Mouse (Mus musculus): Measurements from ENCODE around the gene C8g. TPM values are rescaled to one million over a fixed set of nuclear protein-coding genes. Genes with fewer than 3 reads are reported as not detected.
A peak's percentile ranks its signal among the peaks of the same experiment; 100 is the strongest.

C8g gene
- polyA plus RNA-seq, 1 experiment from 2014 or later = 3.9 TPM

DNA sequence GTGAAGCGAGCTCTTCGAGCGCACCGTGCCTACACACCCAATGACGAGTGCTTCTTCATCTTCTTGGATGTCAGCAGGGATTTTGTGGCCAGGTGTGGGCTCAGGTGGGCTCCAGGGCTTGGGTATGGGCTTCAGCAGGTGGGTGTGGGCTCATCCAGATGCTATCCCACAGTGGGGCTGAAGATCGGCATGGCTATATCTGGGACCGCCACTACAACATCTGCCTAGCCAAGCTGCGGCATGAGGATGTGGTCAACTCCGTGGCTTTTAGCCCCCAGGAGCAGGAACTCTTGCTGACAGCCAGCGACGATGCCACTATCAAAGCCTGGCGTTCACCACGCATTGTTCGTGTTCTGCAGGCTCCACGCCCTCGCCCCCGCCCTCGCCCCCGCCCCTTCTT is 3.0 kb upstream of the C8g start:
- H3K9me3 ChIP-seq (replicated peaks; ENCODE audit: control insufficient read depth, low read length) = no peaks in the 10 kb centered on the region
- no peak overlapping the region for H3K9ac ChIP-seq (ENCODE audit: low read length)
- no peaks in the 10 kb centered on the region for H3K27me3 ChIP-seq (ENCODE audit: control insufficient read depth, insufficient read depth, low read length)
- no peak overlapping the region for H3K27ac ChIP-seq (ENCODE audit: low read length)
- peaks cover 10% of the 10 kb centered on the region for H3K4me1 ChIP-seq (ENCODE audit: control insufficient read depth, insufficient read depth, low read length)
- peaks cover 21% of the 10 kb centered on the region for H3K36me3 ChIP-seq (ENCODE audit: control insufficient read depth, insufficient read depth)
- ATAC-seq (replicated peaks; ENCODE audit: extremely low read depth, insufficient read depth, low FRiP score) = no peak
- 89% methylated on average over 19 of the region's 19 CpGs for WGBS
- no peak overlapping the region for H3K4me2 ChIP-seq (ENCODE audit: low read depth, low read length)
- H3K4me3 ChIP-seq (ENCODE audit: low read length) = no peak overlapping the region

GRCm38 (mm10) chr2:25502726-25503125 is 1.2 kb upstream of the C8g start:
- Histone ChIP-seq H3K27me3 (ENCODE audit: control insufficient read depth, insufficient read depth, low read length) (no peaks in the 10 kb centered on the region), H3K9me3 (replicated peaks; ENCODE audit: control insufficient read depth, low read length) (no peaks in the 10 kb centered on the region), H3K4me1 (ENCODE audit: control insufficient read depth, insufficient read depth, low read length) (peaks cover 10% of the 10 kb centered on the region), H3K4me3 (ENCODE audit: low read length) (no peak overlapping the region), H3K9ac (ENCODE audit: low read length) (no peak overlapping the region), H3K27ac (ENCODE audit: low read length) (no peak overlapping the region), H3K4me2 (ENCODE audit: low read depth, low read length) (no peak overlapping the region), H3K36me3 (ENCODE audit: control insufficient read depth, insufficient read depth) (peaks cover 21% of the 10 kb centered on the region)
- no peak for ATAC-seq (replicated peaks; ENCODE audit: extremely low read depth, insufficient read depth, low FRiP score)
- WGBS = 86% methylated on average over 3 of the region's 3 CpGs

GRCm38 (mm10) chr2:25500576-25501405 is 728 bp downstream of the C8g start, which contains the start of gene Fbxw5:
TSS of gene Fbxw5 (plus strand) at chr2:25500750.
- H3K9me3 ChIP-seq (replicated peaks; ENCODE audit: control insufficient read depth, low read length) = no peaks in the 10 kb centered on the region
- peak; percentile 93 for ATAC-seq (replicated peaks; ENCODE audit: extremely low read depth, insufficient read depth, low FRiP score)
- H3K36me3 ChIP-seq (ENCODE audit: control insufficient read depth, insufficient read depth) = peaks cover 21% of the 10 kb centered on the region
- H3K27ac ChIP-seq (ENCODE audit: low read length) = peak within 1 kb of the TSS; percentile 64
- peaks cover 10% of the 10 kb centered on the region for H3K4me1 ChIP-seq (ENCODE audit: control insufficient read depth, insufficient read depth, low read length)
- peak within 1 kb of the TSS; percentile 96 for H3K4me3 ChIP-seq (ENCODE audit: low read length)
- peak within 1 kb of the TSS; percentile 98 for H3K9ac ChIP-seq (ENCODE audit: low read length)
- H3K27me3 ChIP-seq (ENCODE audit: control insufficient read depth, insufficient read depth, low read length) = no peaks in the 10 kb centered on the region
- under 1% methylated on average over 38 of the region's 44 CpGs for WGBS
- peak within 1 kb of the TSS; percentile 99 for H3K4me2 ChIP-seq (ENCODE audit: low read depth, low read length)

- no peaks in the 10 kb centered on the region for H3K9me3 ChIP-seq (replicated peaks; ENCODE audit: control insufficient read depth, low read length)
- peak overlapping the region; percentile 47; the same call in 1 of the 2 replicates for H3K27ac ChIP-seq (ENCODE audit: low read length)
- H3K36me3 ChIP-seq (ENCODE audit: control insufficient read depth, insufficient read depth) = peaks cover 21% of the 10 kb centered on the region
- peak overlapping the region; percentile 73 for H3K9ac ChIP-seq (ENCODE audit: low read length)
- no peak for ATAC-seq (replicated peaks; ENCODE audit: extremely low read depth, insufficient read depth, low FRiP score)
- H3K4me1 ChIP-seq (ENCODE audit: control insufficient read depth, insufficient read depth, low read length) = peaks cover 10% of the 10 kb centered on the region
- WGBS = 68% methylated on average over 6 of the region's 6 CpGs
- no peaks in the 10 kb centered on the region for H3K27me3 ChIP-seq (ENCODE audit: control insufficient read depth, insufficient read depth, low read length)
- peak overlapping the region; percentile 96 for H3K4me3 ChIP-seq (ENCODE audit: low read length)
- peak overlapping the region; percentile 67 for H3K4me2 ChIP-seq (ENCODE audit: low read depth, low read length)
Observed at GRCm38 (mm10) chr2:25500071-25500575, 1.4 kb downstream of the C8g start.

DNA sequence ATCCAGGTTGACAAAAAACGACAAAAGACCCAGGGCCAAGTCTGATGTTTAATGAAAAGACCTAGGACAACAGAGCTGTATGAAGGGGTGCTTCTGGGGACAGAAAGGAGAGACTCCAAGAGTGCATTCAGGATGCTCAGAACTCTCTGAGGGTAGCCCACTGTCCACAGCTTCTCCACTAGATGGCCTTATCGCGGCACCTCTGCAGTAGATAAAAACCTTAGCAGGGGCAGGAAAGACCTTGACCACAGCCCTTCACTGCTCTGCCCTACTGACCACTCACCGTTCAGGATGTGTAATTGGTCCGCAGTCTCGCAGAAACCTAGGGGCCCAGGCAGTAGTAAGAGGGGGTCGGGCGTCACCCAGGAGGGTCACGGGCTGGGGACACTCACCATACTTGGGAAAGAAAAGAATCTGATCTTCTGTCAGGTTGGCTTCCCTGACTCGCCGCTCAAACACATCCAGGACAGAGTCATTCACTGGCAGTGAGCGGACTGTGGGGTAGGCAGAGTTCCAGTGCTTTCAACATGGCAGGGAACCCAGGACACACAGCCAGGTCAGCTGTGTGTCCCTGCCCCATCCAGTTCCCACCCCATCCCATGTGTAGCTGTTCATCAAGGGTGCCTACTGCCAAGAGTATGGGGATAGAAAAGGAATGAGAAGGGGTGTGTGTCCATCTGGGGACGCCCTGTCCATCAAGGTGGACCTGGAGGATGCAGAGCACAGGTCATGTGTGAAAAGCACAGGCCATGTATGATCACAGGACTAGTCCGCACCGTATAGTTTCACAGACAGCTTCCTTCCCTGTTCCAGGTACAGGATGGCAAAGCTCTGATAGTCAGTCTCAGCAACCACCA is 2.7 kb downstream of the C8g start:
- Histone ChIP-seq H3K9me3 (replicated peaks; ENCODE audit: control insufficient read depth, low read length) (no peaks in the 10 kb centered on the region), H3K9ac (ENCODE audit: low read length) (no peak overlapping the region), H3K36me3 (ENCODE audit: control insufficient read depth, insufficient read depth) (peaks cover 11% of the 10 kb centered on the region), H3K4me2 (ENCODE audit: low read depth, low read length) (no peak overlapping the region), H3K27me3 (ENCODE audit: control insufficient read depth, insufficient read depth, low read length) (no peaks in the 10 kb centered on the region), H3K4me3 (ENCODE audit: low read length) (no peak overlapping the region), H3K4me1 (ENCODE audit: control insufficient read depth, insufficient read depth, low read length) (peaks cover 10% of the 10 kb centered on the region), H3K27ac (ENCODE audit: low read length) (no peak overlapping the region)
- no peak for ATAC-seq (replicated peaks; ENCODE audit: extremely low read depth, insufficient read depth, low FRiP score)
- WGBS = 65% methylated on average over 15 of the region's 15 CpGs

DNA sequence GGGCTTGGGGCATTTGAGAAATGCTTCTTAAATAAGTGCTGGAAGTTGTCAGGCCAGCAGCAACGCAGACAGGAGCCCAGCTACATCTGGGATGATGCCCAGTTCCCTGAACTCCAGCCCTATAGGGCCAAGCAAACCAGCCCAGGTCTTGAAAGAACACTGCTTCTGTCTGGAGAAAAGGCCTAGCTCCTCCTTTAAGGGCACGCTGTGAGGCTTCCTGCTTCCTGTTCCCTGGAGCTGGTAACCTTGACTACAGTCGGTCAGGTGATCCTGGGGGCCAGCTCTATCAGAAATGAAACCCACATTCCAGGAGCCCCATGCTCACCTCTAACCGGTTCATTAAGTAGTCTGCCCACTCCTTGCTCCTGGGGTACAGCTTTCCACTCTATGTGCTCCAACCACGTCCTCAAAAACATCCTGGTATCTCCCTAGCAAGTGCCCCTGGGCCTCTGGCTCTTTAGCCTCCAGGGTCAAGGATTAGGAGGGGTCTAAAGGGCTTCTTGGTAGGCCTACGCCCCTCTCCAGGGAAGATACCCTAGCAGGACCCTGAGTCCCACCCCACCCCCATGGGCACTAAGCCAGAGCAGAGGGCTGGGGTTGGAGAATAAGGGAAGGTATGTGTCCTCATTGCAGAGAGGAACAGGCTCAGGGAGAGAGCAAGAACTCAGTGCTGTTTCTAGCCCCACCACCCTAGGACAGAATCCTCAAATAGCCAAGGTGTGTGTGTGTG is 3.5 kb downstream of the C8g start:
- 43% methylated on average over 6 of the region's 6 CpGs for WGBS
- H3K4me1 ChIP-seq (ENCODE audit: control insufficient read depth, insufficient read depth, low read length) = peaks cover 10% of the 10 kb centered on the region
- no peak for ATAC-seq (replicated peaks; ENCODE audit: extremely low read depth, insufficient read depth, low FRiP score)
- no peaks in the 10 kb centered on the region for H3K27me3 ChIP-seq (ENCODE audit: control insufficient read depth, insufficient read depth, low read length)
- H3K4me2 ChIP-seq (ENCODE audit: low read depth, low read length) = no peak overlapping the region
- H3K4me3 ChIP-seq (ENCODE audit: low read length) = no peak overlapping the region
- no peaks in the 10 kb centered on the region for H3K9me3 ChIP-seq (replicated peaks; ENCODE audit: control insufficient read depth, low read length)
- peaks cover 4% of the 10 kb centered on the region for H3K36me3 ChIP-seq (ENCODE audit: control insufficient read depth, insufficient read depth)
- H3K9ac ChIP-seq (ENCODE audit: low read length) = 0 out of 2 replicates have a peak overlapping the region, but pooled peaks have one; percentile 30
- H3K27ac ChIP-seq (ENCODE audit: low read length) = no peak overlapping the region

DNA sequence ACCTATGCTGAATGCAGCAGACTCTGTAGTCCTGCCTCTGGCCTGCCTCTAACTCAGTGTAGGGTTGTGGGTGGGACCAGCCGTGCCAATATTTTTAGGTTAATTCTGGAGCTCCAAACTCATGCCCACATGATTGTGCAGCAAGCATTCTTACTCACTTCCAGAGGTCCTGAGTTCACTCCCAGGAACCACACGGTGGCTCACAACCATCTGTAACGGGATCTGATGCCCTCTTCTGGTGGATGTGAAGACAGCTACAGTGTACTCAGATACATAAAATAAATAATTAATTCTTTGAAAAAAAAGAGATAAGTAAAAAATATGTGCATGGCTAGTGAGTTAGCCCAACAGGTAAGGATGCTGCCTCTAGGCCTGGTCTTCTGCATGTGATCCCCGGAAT is 5.1 kb downstream of the C8g start:
- Histone ChIP-seq H3K4me1 (ENCODE audit: control insufficient read depth, insufficient read depth, low read length) (peaks cover 4% of the 10 kb centered on the region), H3K9ac (ENCODE audit: low read length) (no peak overlapping the region), H3K9me3 (replicated peaks; ENCODE audit: control insufficient read depth, low read length) (no peaks in the 10 kb centered on the region), H3K4me2 (ENCODE audit: low read depth, low read length) (no peak overlapping the region), H3K27me3 (ENCODE audit: control insufficient read depth, insufficient read depth, low read length) (no peaks in the 10 kb centered on the region), H3K4me3 (ENCODE audit: low read length) (no peak overlapping the region), H3K36me3 (ENCODE audit: control insufficient read depth, insufficient read depth) (no peaks in the 10 kb centered on the region), H3K27ac (ENCODE audit: low read length) (no peak overlapping the region)
- no peak for ATAC-seq (replicated peaks; ENCODE audit: extremely low read depth, insufficient read depth, low FRiP score)
- WGBS = 42% methylated on average over 4 of the region's 4 CpGs

- no peaks in the 10 kb centered on the region for H3K4me1 ChIP-seq (ENCODE audit: control insufficient read depth, insufficient read depth, low read length)
- ATAC-seq (replicated peaks; ENCODE audit: extremely low read depth, insufficient read depth, low FRiP score) = no peak
- H3K9ac ChIP-seq (ENCODE audit: low read length) = no peak within 1 kb of the TSS
- H3K36me3 ChIP-seq (ENCODE audit: control insufficient read depth, insufficient read depth) = no peaks in the 10 kb centered on the region
- no peak within 1 kb of the TSS for H3K4me3 ChIP-seq (ENCODE audit: low read length)
- no peaks in the 10 kb centered on the region for H3K27me3 ChIP-seq (ENCODE audit: control insufficient read depth, insufficient read depth, low read length)
- no peak within 1 kb of the TSS for H3K27ac ChIP-seq (ENCODE audit: low read length)
- no peaks in the 10 kb centered on the region for H3K9me3 ChIP-seq (replicated peaks; ENCODE audit: control insufficient read depth, low read length)
- 80% methylated on average over 5 of the region's 5 CpGs for WGBS
- no peak within 1 kb of the TSS for H3K4me2 ChIP-seq (ENCODE audit: low read depth, low read length)
Observed at GRCm38 (mm10) chr2:25493476-25493961, 8.0 kb downstream of the C8g start, which contains the start of gene Lcn12. TSS of gene Lcn12 (minus strand) at chr2:25493911.

Data from heart, embryonic 16.5 days (tissue).